Mouse (Mus musculus): ENCODE data around the gene Tex26. TPM values are rescaled to one million over a fixed set of nuclear protein-coding genes. Genes with fewer than 3 reads are reported as not detected.

Gene Tex26
- polyA plus RNA-seq, 1 experiment, result not detected

- Histone ChIP-seq H3K4me3 (ENCODE audit: insufficient read depth, low read depth, low read length) (no peak overlapping the region), H3K4me1 (ENCODE audit: control insufficient read depth, insufficient read depth, low read length) (peaks cover 18% of the 10 kb centered on the region), H3K27ac (ENCODE audit: insufficient read depth, low read depth, low read length) (no peak overlapping the region)
- TF ChIP-seq CTCF (IDR thresholded peaks at IDR 0.05; ENCODE audit: insufficient read depth, low read depth, low read length), result no peak
- TF ChIP-seq POLR2A (IDR thresholded peaks at IDR 0.05; ENCODE audit: insufficient read depth, low read depth, low read length), result no peak
- 97% methylated on average over 3 of the region's 3 CpGs for WGBS
Observed at GRCm38 (mm10) chr5:149409502-149409901, 30.0 kb upstream of the Tex26 start.

GRCm38 (mm10) chr5:149411509-149412193 lies 27.8 kb upstream of the Tex26 start, which contains the start of gene Medag:
Medag (plus strand) TSS chr5:149411749.
- Histone ChIP-seq H3K4me3 (ENCODE audit: insufficient read depth, low read depth, low read length) (peak within 1 kb of the TSS; percentile 40), H3K27ac (ENCODE audit: insufficient read depth, low read depth, low read length) (peak within 1 kb of the TSS; percentile 26), H3K4me1 (ENCODE audit: control insufficient read depth, insufficient read depth, low read length) (peaks cover 18% of the 10 kb centered on the region)
- WGBS, result 4% methylated on average over 38 of the region's 38 CpGs
- TF ChIP-seq POLR2A (IDR thresholded peaks at IDR 0.05; ENCODE audit: insufficient read depth, low read depth, low read length), result no peak
- TF ChIP-seq CTCF (IDR thresholded peaks at IDR 0.05; ENCODE audit: insufficient read depth, low read depth, low read length), result no peak

- WGBS, result 39% methylated on average over 11 of the region's 11 CpGs
- H3K4me3 ChIP-seq (ENCODE audit: insufficient read depth, low read depth, low read length), result peak overlapping the region; percentile 40
- peak overlapping the region; percentile 26; the same call in 1 of the 2 replicates for H3K27ac ChIP-seq (ENCODE audit: insufficient read depth, low read depth, low read length)
- no peak for TF ChIP-seq CTCF (IDR thresholded peaks at IDR 0.05; ENCODE audit: insufficient read depth, low read depth, low read length)
- no peak for TF ChIP-seq POLR2A (IDR thresholded peaks at IDR 0.05; ENCODE audit: insufficient read depth, low read depth, low read length)
- H3K4me1 ChIP-seq (ENCODE audit: control insufficient read depth, insufficient read depth, low read length), result peaks cover 18% of the 10 kb centered on the region
Observed at GRCm38 (mm10) chr5:149412194-149412575, 27.3 kb upstream of the Tex26 start.

GRCm38 (mm10) chr5:149412671-149413070 lies 26.8 kb upstream of the Tex26 start:
- Histone ChIP-seq H3K4me3 (ENCODE audit: insufficient read depth, low read depth, low read length) (peak overlapping the region; percentile 9; the same call in 1 of the 2 replicates), H3K4me1 (ENCODE audit: control insufficient read depth, insufficient read depth, low read length) (peaks cover 18% of the 10 kb centered on the region), H3K27ac (ENCODE audit: insufficient read depth, low read depth, low read length) (no peak overlapping the region)
- 75% methylated on average over 10 of the region's 10 CpGs for WGBS
- TF ChIP-seq CTCF (IDR thresholded peaks at IDR 0.05; ENCODE audit: insufficient read depth, low read depth, low read length), result no peak
- no peak for TF ChIP-seq POLR2A (IDR thresholded peaks at IDR 0.05; ENCODE audit: insufficient read depth, low read depth, low read length)

GRCm38 (mm10) chr5:149414369-149415167 lies 24.9 kb upstream of the Tex26 start:
- Histone ChIP-seq H3K27ac (ENCODE audit: insufficient read depth, low read depth, low read length) (no peak overlapping the region), H3K4me3 (ENCODE audit: insufficient read depth, low read depth, low read length) (no peak overlapping the region), H3K4me1 (ENCODE audit: control insufficient read depth, insufficient read depth, low read length) (peaks cover 18% of the 10 kb centered on the region)
- TF ChIP-seq CTCF (IDR thresholded peaks at IDR 0.05; ENCODE audit: insufficient read depth, low read depth, low read length) (no peak), POLR2A (IDR thresholded peaks at IDR 0.05; ENCODE audit: insufficient read depth, low read depth, low read length) (no peak)
- 89% methylated on average over 9 of the region's 9 CpGs for WGBS

GRCm38 (mm10) chr5:149417381-149417780 lies 22.1 kb upstream of the Tex26 start:
- 98% methylated on average over 4 of the region's 4 CpGs for WGBS
- no peak overlapping the region for H3K4me3 ChIP-seq (ENCODE audit: insufficient read depth, low read depth, low read length)
- no peak overlapping the region for H3K27ac ChIP-seq (ENCODE audit: insufficient read depth, low read depth, low read length)
- H3K4me1 ChIP-seq (ENCODE audit: control insufficient read depth, insufficient read depth, low read length), result peaks cover 3% of the 10 kb centered on the region; the same call in 1 of the 2 replicates
- no peak for TF ChIP-seq POLR2A (IDR thresholded peaks at IDR 0.05; ENCODE audit: insufficient read depth, low read depth, low read length)
- TF ChIP-seq CTCF (IDR thresholded peaks at IDR 0.05; ENCODE audit: insufficient read depth, low read depth, low read length), result no peak

GRCm38 (mm10) chr5:149426525-149426924 lies 12.9 kb upstream of the Tex26 start:
- peaks cover 2% of the 10 kb centered on the region; the same call in 1 of the 2 replicates for H3K4me1 ChIP-seq (ENCODE audit: control insufficient read depth, insufficient read depth, low read length)
- 93% methylated on average over 3 of the region's 3 CpGs for WGBS
- no peak for TF ChIP-seq CTCF (IDR thresholded peaks at IDR 0.05; ENCODE audit: insufficient read depth, low read depth, low read length)
- no peak overlapping the region for H3K27ac ChIP-seq (ENCODE audit: insufficient read depth, low read depth, low read length)
- no peak overlapping the region for H3K4me3 ChIP-seq (ENCODE audit: insufficient read depth, low read depth, low read length)

GRCm38 (mm10) chr5:149427277-149428060 lies 12.0 kb upstream of the Tex26 start:
- 93% methylated on average over 8 of the region's 8 CpGs for WGBS
- TF ChIP-seq CTCF (IDR thresholded peaks at IDR 0.05; ENCODE audit: insufficient read depth, low read depth, low read length) (no peak), POLR2A (IDR thresholded peaks at IDR 0.05; ENCODE audit: insufficient read depth, low read depth, low read length) (no peak)

More at GRCm38 (mm10) chr5:149427277-149428060, 12.0 kb upstream of the Tex26 start:
- Histone ChIP-seq H3K27ac (ENCODE audit: insufficient read depth, low read depth, low read length) (no peak overlapping the region), H3K4me3 (ENCODE audit: insufficient read depth, low read depth, low read length) (no peak overlapping the region), H3K4me1 (ENCODE audit: control insufficient read depth, insufficient read depth, low read length) (peaks cover 2% of the 10 kb centered on the region; the same call in 1 of the 2 replicates)
